Mouse (Mus musculus) bone marrow macrophage, adult 2 months (primary cell): Measurements from ENCODE around the gene Ipcef1.

Experiments used
- CTCF ChIP-seq: IDR thresholded peaks from 2 replicates; pipeline ENCODE4 v1.5.1; 2012; ENCODE audit warnings: low read depth, mild to moderate bottlenecking, low read length, moderate library complexity
- POLR2A ChIP-seq: IDR thresholded peaks from 2 replicates; pipeline ENCODE4 v1.6.1; 2012; ENCODE audit warnings: mild to moderate bottlenecking, low read depth, low read length, borderline replicate concordance

GRCm38 (mm10) chr10:7049901-7050300 lies 2.4 kb downstream of the Ipcef1 start:
- no peak for TF ChIP-seq POLR2A
- TF ChIP-seq CTCF, result no peak
